Mouse (Mus musculus) hindbrain, postnatal 0 days (tissue): Measurements from ENCODE around the gene Tmem170b. TPM values are rescaled to one million over a fixed set of nuclear protein-coding genes. Genes with fewer than 3 reads are reported as not detected.

Source experiments
- ATAC-seq: fragments of 200-750 bp; cut with Nextera tagmentation; 2 replicates; pipeline ENCODE4 v1.8.0; 2017; ENCODE audit warnings: mild to moderate bottlenecking, moderate TSS enrichment, moderate library complexity
- DNase-seq: peaks from one replicate; pipeline ENCODE4 v3.0.0-alpha.2; 2015; ENCODE audit warnings: low spot score
- H3K27ac ChIP-seq: fragments of 300-500 bp; sonication (generic); 2 replicates; pipeline ENCODE4 v1.5.1; 2014; ENCODE audit warnings: mild to moderate bottlenecking
- H3K27me3 ChIP-seq: fragments of 300-500 bp; sonication (generic); 2 replicates; pipeline ENCODE4 v1.6.1; 2014; ENCODE audit warnings: low read length, mixed read lengths; ENCODE audit not compliant: insufficient read depth
- H3K36me3 ChIP-seq: fragments of 300-500 bp; sonication (generic); 2 replicates; pipeline ENCODE4 v1.6.1; 2014; ENCODE audit warnings: low read length, mixed read lengths; ENCODE audit not compliant: insufficient read depth
- H3K4me1 ChIP-seq: fragments of 300-500 bp; sonication (generic); 2 replicates; pipeline ENCODE4 v1.6.1; 2014; ENCODE audit warnings: antibody characterized with exemption, low read length, mixed read lengths; ENCODE audit not compliant: insufficient read depth
- H3K4me2 ChIP-seq: fragments of 300-500 bp; sonication (generic); 2 replicates; pipeline ENCODE4 v1.6.1; 2014; ENCODE audit warnings: low read depth, mild to moderate bottlenecking, low read length, moderate library complexity, mixed read lengths
- H3K4me3 ChIP-seq: fragments of 300-500 bp; sonication (generic); 2 replicates; pipeline ENCODE4 v1.5.1; 2014; ENCODE audit warnings: low read length
- H3K9ac ChIP-seq: fragments of 300-500 bp; sonication (generic); replicated peaks from 2 replicates; pipeline ENCODE4 v1.6.1; 2014; ENCODE audit warnings: mild to moderate bottlenecking, low read length, moderate library complexity, mixed read lengths
- H3K9me3 ChIP-seq: fragments of 300-500 bp; sonication (generic); 2 replicates; pipeline ENCODE4 v1.6.1; 2016; ENCODE audit warnings: low read length, mixed read lengths
- CTCF ChIP-seq: IDR thresholded peaks from 2 replicates; pipeline ENCODE4 v1.5.1; 2016; ENCODE audit warnings: antibody characterized with exemption, control low read depth, low read depth
- WGBS: fragments of 180-500 bp; shearing (Covaris S2); extraction: QIAGEN DNeasy Blood & Tissue Kit; methylation state at CpG from one replicate; pipeline ENCODE4 v1.1.7; 2014; 5-methylcytosine and 5-hydroxymethylcytosine counted together
- polyA plus RNA-seq: library from polyadenylated mRNA; unstranded; fragments of >200 nt; fragmentation: Nextera tagmentation; extraction: Ambion mirVana; gene quantifications from 2 replicates; pipeline ENCODE4 v1.2.1, GENCODE M21; 2015
- total RNA-seq: library from RNA; depleted of rRNA; stranded (reverse); fragments of >200 nt; gene quantifications from 2 replicates; pipeline ENCODE4 v1.2.3, GENCODE M21; 2014

Gene Tmem170b
- total and polyA plus RNA-seq, 2 experiments from 2014 or later = 25.3 to 33.6 TPM

- DNase-seq (no peak), ATAC-seq (peak; percentile 55; the same call in 1 of the 2 replicates)
- no peak for TF ChIP-seq CTCF
- no peaks in the 10 kb centered on the region for H3K27me3 ChIP-seq
- no peaks in the 10 kb centered on the region for H3K9me3 ChIP-seq
- H3K4me2 ChIP-seq = no peak overlapping the region
- no peak overlapping the region for H3K9ac ChIP-seq
- WGBS = 50% methylated on average over 3 of the region's 3 CpGs
- H3K36me3 ChIP-seq = no peaks in the 10 kb centered on the region
- H3K4me1 ChIP-seq = no peaks in the 10 kb centered on the region
- 0 out of 2 replicates have a peak overlapping the region, but pooled peaks have one; percentile 4 for H3K27ac ChIP-seq
- H3K4me3 ChIP-seq = no peak overlapping the region
These were observed 21.7 kb downstream of the Tmem170b start for GRCm38 (mm10) chr13:41627277-41627916.

GRCm38 (mm10) chr13:41634401-41634818, 28.7 kb downstream of the Tmem170b start:
- Histone ChIP-seq H3K9me3 (no peaks in the 10 kb centered on the region), H3K4me2 (no peak overlapping the region), H3K36me3 (no peaks in the 10 kb centered on the region), H3K9ac (no peak overlapping the region), H3K27me3 (no peaks in the 10 kb centered on the region), H3K27ac (no peak overlapping the region), H3K4me1 (no peaks in the 10 kb centered on the region), H3K4me3 (no peak overlapping the region)
- DNase-seq (peak; percentile 80), ATAC-seq (peak; percentile 76)
- TF ChIP-seq CTCF = peak; percentile 95
- 31% methylated on average over 13 of the region's 13 CpGs for WGBS

- Histone ChIP-seq H3K36me3 (no peaks in the 10 kb centered on the region), H3K9me3 (no peaks in the 10 kb centered on the region), H3K27me3 (no peaks in the 10 kb centered on the region), H3K4me1 (no peaks in the 10 kb centered on the region), H3K4me2 (no peak overlapping the region), H3K27ac (no peak overlapping the region), H3K9ac (no peak overlapping the region), H3K4me3 (no peak overlapping the region)
- ATAC-seq = no peak
- no peak for DNase-seq
- TF ChIP-seq CTCF = no peak
- 90% methylated on average over 4 of the region's 4 CpGs for WGBS
These were observed 32.4 kb downstream of the Tmem170b start for GRCm38 (mm10) chr13:41638083-41638482.

- Histone ChIP-seq H3K9ac (no peak overlapping the region), H3K27me3 (no peaks in the 10 kb centered on the region), H3K27ac (no peak overlapping the region), H3K4me3 (no peak overlapping the region), H3K9me3 (no peaks in the 10 kb centered on the region), H3K4me1 (no peaks in the 10 kb centered on the region), H3K36me3 (no peaks in the 10 kb centered on the region), H3K4me2 (no peak overlapping the region)
- 19% methylated on average over 6 of the region's 6 CpGs for WGBS
- DNase-seq (peak; percentile 82), ATAC-seq (0 out of 2 replicates have a peak, but pooled peaks have one; percentile 47)
- peak; percentile 80 for TF ChIP-seq CTCF
These were observed 37.1 kb downstream of the Tmem170b start for GRCm38 (mm10) chr13:41642851-41643250.

DNA sequence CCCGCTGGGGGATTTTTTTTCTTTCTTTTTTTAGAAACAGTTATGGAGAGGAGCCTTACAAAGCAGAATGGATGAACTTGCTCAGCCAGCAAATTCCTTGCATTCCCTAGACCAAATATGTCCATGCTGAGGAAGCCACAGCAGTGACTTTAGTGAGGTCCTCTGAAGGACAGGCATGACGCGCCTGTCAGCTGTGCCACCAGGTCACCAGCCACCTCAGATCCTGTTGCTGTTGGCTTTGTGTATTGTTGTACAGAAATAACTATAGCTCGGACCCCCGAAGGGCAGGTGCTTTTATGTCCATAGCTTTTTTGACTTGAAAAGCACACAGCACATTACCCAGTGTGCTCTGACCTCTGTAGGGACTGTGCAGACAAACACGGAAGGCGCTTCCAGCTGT, 38.1 kb downstream of the Tmem170b start:
- Histone ChIP-seq H3K9me3 (no peaks in the 10 kb centered on the region), H3K4me1 (no peaks in the 10 kb centered on the region), H3K27me3 (no peaks in the 10 kb centered on the region), H3K9ac (no peak overlapping the region), H3K4me2 (no peak overlapping the region), H3K36me3 (no peaks in the 10 kb centered on the region), H3K27ac (no peak overlapping the region), H3K4me3 (no peak overlapping the region)
- no peak for TF ChIP-seq CTCF
- no peak for ATAC-seq
- WGBS = 53% methylated on average over 7 of the region's 7 CpGs
- DNase-seq = no peak

GRCm38 (mm10) chr13:41644591-41645482, 39.1 kb downstream of the Tmem170b start:
- 52% methylated on average over 10 of the region's 10 CpGs for WGBS
- ATAC-seq (no peak), DNase-seq (no peak)
- Histone ChIP-seq H3K27ac (no peak overlapping the region), H3K27me3 (no peaks in the 10 kb centered on the region), H3K4me3 (no peak overlapping the region), H3K36me3 (no peaks in the 10 kb centered on the region), H3K9ac (no peak overlapping the region), H3K4me1 (no peaks in the 10 kb centered on the region), H3K9me3 (no peaks in the 10 kb centered on the region), H3K4me2 (no peak overlapping the region)
- no peak for TF ChIP-seq CTCF

- no peak overlapping the region for H3K4me3 ChIP-seq
- H3K36me3 ChIP-seq = no peaks in the 10 kb centered on the region
- no peak overlapping the region for H3K9ac ChIP-seq
- no peak for ATAC-seq
- no peaks in the 10 kb centered on the region for H3K27me3 ChIP-seq
- no peak for DNase-seq
- TF ChIP-seq CTCF = no peak
- H3K27ac ChIP-seq = no peak overlapping the region
- no peaks in the 10 kb centered on the region for H3K9me3 ChIP-seq
- H3K4me2 ChIP-seq = no peak overlapping the region
- WGBS = 66% methylated on average over 5 of the region's 5 CpGs
- no peaks in the 10 kb centered on the region for H3K4me1 ChIP-seq
These were observed 39.8 kb downstream of the Tmem170b start for GRCm38 (mm10) chr13:41645483-41645859.
